Mouse (Mus musculus): ENCODE data around the gene Mb21d2. TPM values are rescaled to one million over a fixed set of nuclear protein-coding genes. Genes with fewer than 3 reads are reported as not detected.

Mb21d2 gene
- polyA plus RNA-seq, 1 experiment, result not detected

- Histone ChIP-seq H3K4me3 (replicated peaks) (no peak overlapping the region), H3K4me1 (ENCODE audit: control insufficient read depth) (no peaks in the 10 kb centered on the region), H3K27me3 (ENCODE audit: control insufficient read depth) (no peaks in the 10 kb centered on the region), H3K36me3 (ENCODE audit: control insufficient read depth) (no peaks in the 10 kb centered on the region), H3K9me3 (ENCODE audit: control insufficient read depth, low read length) (peaks cover 31% of the 10 kb centered on the region)
- TF ChIP-seq TAL1 (IDR thresholded peaks at IDR 0.05; ENCODE audit: low read length) (no peak), GATA1 (IDR thresholded peaks at IDR 0.05; ENCODE audit: low read length) (no peak)
Observed at GRCm38 (mm10) chr16:28885474-28885873, 44.0 kb downstream of the Mb21d2 start.

- TF ChIP-seq TAL1 (IDR thresholded peaks at IDR 0.05; ENCODE audit: low read length) (no peak), GATA1 (IDR thresholded peaks at IDR 0.05; ENCODE audit: low read length) (no peak)
- no peaks in the 10 kb centered on the region for H3K4me1 ChIP-seq (ENCODE audit: control insufficient read depth)
- H3K9me3 ChIP-seq (ENCODE audit: control insufficient read depth, low read length), result peaks cover 23% of the 10 kb centered on the region
Observed at GRCm38 (mm10) chr16:28884661-28885060, 44.8 kb downstream of the Mb21d2 start.

GRCm38 (mm10) chr16:28883649-28884048, 45.8 kb downstream of the Mb21d2 start:
- Histone ChIP-seq H3K4me1 (ENCODE audit: control insufficient read depth) (no peaks in the 10 kb centered on the region), H3K9me3 (ENCODE audit: control insufficient read depth, low read length) (peaks cover 20% of the 10 kb centered on the region), H3K36me3 (ENCODE audit: control insufficient read depth) (no peaks in the 10 kb centered on the region), H3K27me3 (ENCODE audit: control insufficient read depth) (no peaks in the 10 kb centered on the region), H3K4me3 (replicated peaks) (no peak overlapping the region)
- no peak for TF ChIP-seq TAL1 (IDR thresholded peaks at IDR 0.05; ENCODE audit: low read length)

More at GRCm38 (mm10) chr16:28884661-28885060, 44.8 kb downstream of the Mb21d2 start:
- Histone ChIP-seq H3K27me3 (ENCODE audit: control insufficient read depth) (no peaks in the 10 kb centered on the region), H3K36me3 (ENCODE audit: control insufficient read depth) (no peaks in the 10 kb centered on the region), H3K4me3 (replicated peaks) (no peak overlapping the region)

GRCm38 (mm10) chr16:28882687-28883428, 46.6 kb downstream of the Mb21d2 start:
- no peaks in the 10 kb centered on the region for H3K4me1 ChIP-seq (ENCODE audit: control insufficient read depth)
- H3K27me3 ChIP-seq (ENCODE audit: control insufficient read depth), result no peaks in the 10 kb centered on the region
- no peak overlapping the region for H3K4me3 ChIP-seq (replicated peaks)
- no peaks in the 10 kb centered on the region for H3K36me3 ChIP-seq (ENCODE audit: control insufficient read depth)
- TF ChIP-seq TAL1 (IDR thresholded peaks at IDR 0.05; ENCODE audit: low read length) (no peak), GATA1 (IDR thresholded peaks at IDR 0.05; ENCODE audit: low read length) (no peak)
- H3K9me3 ChIP-seq (ENCODE audit: control insufficient read depth, low read length), result peaks cover 18% of the 10 kb centered on the region; the same call in 1 of the 2 replicates

- Histone ChIP-seq H3K27me3 (ENCODE audit: control insufficient read depth) (no peaks in the 10 kb centered on the region), H3K9me3 (ENCODE audit: control insufficient read depth, low read length) (peaks cover 16% of the 10 kb centered on the region; the same call in 1 of the 2 replicates), H3K4me3 (replicated peaks) (no peak overlapping the region), H3K36me3 (ENCODE audit: control insufficient read depth) (no peaks in the 10 kb centered on the region), H3K4me1 (ENCODE audit: control insufficient read depth) (no peaks in the 10 kb centered on the region)
- TF ChIP-seq TAL1 (IDR thresholded peaks at IDR 0.05; ENCODE audit: low read length) (no peak), GATA1 (IDR thresholded peaks at IDR 0.05; ENCODE audit: low read length) (no peak)
Observed at GRCm38 (mm10) chr16:28881787-28882186, 47.7 kb downstream of the Mb21d2 start.

GRCm38 (mm10) chr16:28880756-28881155, 48.7 kb downstream of the Mb21d2 start:
- TF ChIP-seq GATA1 (IDR thresholded peaks at IDR 0.05; ENCODE audit: low read length) (no peak), TAL1 (IDR thresholded peaks at IDR 0.05; ENCODE audit: low read length) (no peak)
- peaks cover 14% of the 10 kb centered on the region; the same call in 1 of the 2 replicates for H3K9me3 ChIP-seq (ENCODE audit: control insufficient read depth, low read length)
- H3K36me3 ChIP-seq (ENCODE audit: control insufficient read depth), result no peaks in the 10 kb centered on the region
- no peaks in the 10 kb centered on the region for H3K4me1 ChIP-seq (ENCODE audit: control insufficient read depth)
- no peaks in the 10 kb centered on the region for H3K27me3 ChIP-seq (ENCODE audit: control insufficient read depth)
- no peak overlapping the region for H3K4me3 ChIP-seq (replicated peaks)

GRCm38 (mm10) chr16:28880307-28880681, 49.2 kb downstream of the Mb21d2 start:
- TF ChIP-seq TAL1 (IDR thresholded peaks at IDR 0.05; ENCODE audit: low read length), result no peak
- TF ChIP-seq GATA1 (IDR thresholded peaks at IDR 0.05; ENCODE audit: low read length), result no peak
- peaks cover 10% of the 10 kb centered on the region; the same call in 1 of the 2 replicates for H3K9me3 ChIP-seq (ENCODE audit: control insufficient read depth, low read length)
- no peak overlapping the region for H3K4me3 ChIP-seq (replicated peaks)
- H3K4me1 ChIP-seq (ENCODE audit: control insufficient read depth), result no peaks in the 10 kb centered on the region
- no peaks in the 10 kb centered on the region for H3K27me3 ChIP-seq (ENCODE audit: control insufficient read depth)
- no peaks in the 10 kb centered on the region for H3K36me3 ChIP-seq (ENCODE audit: control insufficient read depth)

GRCm38 (mm10) chr16:28879636-28880306, 49.7 kb downstream of the Mb21d2 start:
- Histone ChIP-seq H3K9me3 (ENCODE audit: control insufficient read depth, low read length) (peaks cover 10% of the 10 kb centered on the region; the same call in 1 of the 2 replicates), H3K4me1 (ENCODE audit: control insufficient read depth) (no peaks in the 10 kb centered on the region), H3K4me3 (replicated peaks) (no peak overlapping the region), H3K36me3 (ENCODE audit: control insufficient read depth) (no peaks in the 10 kb centered on the region), H3K27me3 (ENCODE audit: control insufficient read depth) (no peaks in the 10 kb centered on the region)
- TF ChIP-seq GATA1 (IDR thresholded peaks at IDR 0.05; ENCODE audit: low read length), result no peak
- TF ChIP-seq TAL1 (IDR thresholded peaks at IDR 0.05; ENCODE audit: low read length), result no peak

GRCm38 (mm10) chr16:28877162-28877662, 52.3 kb downstream of the Mb21d2 start:
- Histone ChIP-seq H3K36me3 (ENCODE audit: control insufficient read depth) (no peaks in the 10 kb centered on the region), H3K9me3 (ENCODE audit: control insufficient read depth, low read length) (peaks cover 9% of the 10 kb centered on the region), H3K4me3 (replicated peaks) (no peak overlapping the region), H3K4me1 (ENCODE audit: control insufficient read depth) (no peaks in the 10 kb centered on the region), H3K27me3 (ENCODE audit: control insufficient read depth) (no peaks in the 10 kb centered on the region)
- TF ChIP-seq GATA1 (IDR thresholded peaks at IDR 0.05; ENCODE audit: low read length) (no peak), TAL1 (IDR thresholded peaks at IDR 0.05; ENCODE audit: low read length) (no peak)
